Comparison of ENCODE assay signal across 14 mouse cellular contexts in the genomic region with DNA sequence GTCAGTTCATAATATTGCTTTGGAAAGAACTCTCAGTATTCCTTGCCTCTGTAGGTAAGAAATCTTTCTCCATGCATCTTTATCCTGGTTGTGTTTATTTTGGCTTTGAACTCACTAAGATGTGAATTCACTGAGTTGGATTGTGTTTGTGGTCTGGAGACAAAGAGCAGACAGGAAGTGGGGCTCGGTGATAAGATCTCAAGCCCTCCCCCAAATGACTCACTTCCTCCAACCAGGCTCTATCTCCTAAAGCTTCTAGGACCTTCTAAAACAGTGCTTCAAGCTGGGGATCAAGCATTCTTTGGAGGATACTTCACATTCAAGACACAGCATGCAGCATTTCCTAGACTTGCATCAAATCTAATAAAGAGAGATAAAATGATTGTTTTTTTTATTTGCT.
DNase-seq lines count a peak whose midpoint lies in the region; ATAC-seq and TF ChIP-seq lines count a peak whose summit lies in the region.
"Had no signal": no experiment of that assay in that cellular context is flagged by ENCODE, and none has a peak within 500 bp of the region (broad histone marks: within the 10 kb centered on the region; RNA-seq: fewer than 3 reads in every experiment).

No protein-coding gene starts in this region.

- no peak overlapping the region for H3ac ChIP-seq in C2C12 (ENCODE audit: control insufficient read depth, insufficient read length, low read depth)

- no peaks in the 10 kb centered on the region for H3K9me3 ChIP-seq in heart, embryonic 11.5 days (replicated peaks; ENCODE audit: control insufficient read depth, low read length)
- no peaks in the 10 kb centered on the region for H3K9me3 ChIP-seq in stomach, postnatal 0 days (ENCODE audit: control insufficient read depth, low read length)
- H3K9me3 ChIP-seq: intestine, embryonic 15.5 days had no signal

- H3K9ac ChIP-seq in heart, embryonic 11.5 days (ENCODE audit: low read depth, low read length) = no peak overlapping the region
- H3K9ac ChIP-seq in stomach, postnatal 0 days (ENCODE audit: low read length) = no peak overlapping the region
- H3K9ac ChIP-seq: intestine, embryonic 15.5 days; liver, embryonic 14.5 days had no signal

- no peak overlapping the region for H3K4me2 ChIP-seq in heart, embryonic 11.5 days
- H3K4me2 ChIP-seq in stomach, postnatal 0 days (replicated peaks; ENCODE audit: low read depth) = no peak overlapping the region
- H3K4me2 ChIP-seq: intestine, embryonic 15.5 days had no signal

- no peaks in the 10 kb centered on the region for H3K36me3 ChIP-seq in heart, embryonic 11.5 days (ENCODE audit: control insufficient read depth, insufficient read depth, low read length)
- H3K36me3 ChIP-seq in C2C12 (ENCODE audit: control insufficient read depth, insufficient read depth) = no peaks in the 10 kb centered on the region
- no peaks in the 10 kb centered on the region for H3K36me3 ChIP-seq in splenic B cell, adult 2 months (ENCODE audit: control insufficient read depth, insufficient read depth, low read length, poor library complexity, severe bottlenecking)
- H3K36me3 ChIP-seq in stomach, postnatal 0 days (ENCODE audit: control insufficient read depth, insufficient read depth, low read length) = no peaks in the 10 kb centered on the region
- H3K36me3 ChIP-seq: intestine, embryonic 15.5 days had no signal

- no peaks in the 10 kb centered on the region for H3K27me3 ChIP-seq in heart, embryonic 11.5 days (ENCODE audit: control insufficient read depth, insufficient read depth, low read length)
- no peaks in the 10 kb centered on the region for H3K27me3 ChIP-seq in C2C12 (ENCODE audit: control insufficient read depth, insufficient read depth, insufficient read length)
- no peaks in the 10 kb centered on the region for H3K27me3 ChIP-seq in splenic B cell, adult 2 months (ENCODE audit: control insufficient read depth, insufficient read depth, low read length, poor library complexity, severe bottlenecking)
- no peaks in the 10 kb centered on the region for H3K27me3 ChIP-seq in stomach, postnatal 0 days (ENCODE audit: control insufficient read depth, insufficient read depth, low read length)
- no peaks in the 10 kb centered on the region for H3K27me3 ChIP-seq in cerebellum, adult 2 months (ENCODE audit: control insufficient read depth, insufficient read depth, low read length)
- H3K27me3 ChIP-seq: intestine, embryonic 15.5 days had no signal

- WGBS in heart, embryonic 11.5 days (ENCODE audit: insufficient replicate concordance) = 70% methylated on average over 1 of the region's 1 CpGs
- WGBS in stomach, postnatal 0 days = 50% methylated on average over 1 of the region's 1 CpGs
- 90% methylated on average over 1 of the region's 1 CpGs for WGBS in cerebellum, adult 2 months

- no peak for TF ChIP-seq EP300 in stomach, postnatal 0 days (optimal IDR thresholded peaks at IDR 0.05)

- H3K4me1 ChIP-seq in heart, embryonic 11.5 days (ENCODE audit: control insufficient read depth, insufficient read depth, low read length) = no peaks in the 10 kb centered on the region
- no peaks in the 10 kb centered on the region for H3K4me1 ChIP-seq in stomach, postnatal 0 days (replicated peaks; ENCODE audit: control insufficient read depth, insufficient read depth)
- H3K4me1 ChIP-seq in cerebellum, adult 2 months (ENCODE audit: control insufficient read depth, insufficient read depth, low read length) = no peaks in the 10 kb centered on the region

- no peak for TF ChIP-seq CTCF in C2C12 (IDR thresholded peaks at IDR 0.05; ENCODE audit: control insufficient read depth, insufficient read depth, insufficient read length)
- no peak for TF ChIP-seq CTCF in stomach, postnatal 0 days (IDR thresholded peaks at IDR 0.05; ENCODE audit: low read depth)
- no peak for TF ChIP-seq CTCF in cerebellum, adult 2 months (IDR thresholded peaks at IDR 0.05; ENCODE audit: borderline replicate concordance, insufficient read depth, low read depth, low read length)

- H3K27ac ChIP-seq in heart, embryonic 11.5 days (ENCODE audit: low read depth, low read length) = no peak overlapping the region
- no peak overlapping the region for H3K27ac ChIP-seq in stomach, postnatal 0 days (replicated peaks)
- H3K27ac ChIP-seq in cerebellum, adult 2 months (ENCODE audit: insufficient read depth, low read length) = no peak overlapping the region
- H3K27ac ChIP-seq: heart, adult 2 months; intestine, embryonic 15.5 days; liver, embryonic 14.5 days had no signal

- no peaks in the 10 kb centered on the region for H3K79me2 ChIP-seq in C2C12 (ENCODE audit: control insufficient read depth, insufficient read depth)

- ATAC-seq in heart, embryonic 11.5 days (replicated peaks; ENCODE audit: insufficient number of reproducible peaks, low FRiP score, low TSS enrichment) = no peak
- ATAC-seq in common myeloid progenitor, adult 5-6 weeks (replicated peaks; ENCODE audit: low read depth, poor library complexity, severe bottlenecking) = peak; percentile 83
- no peak for ATAC-seq in stomach, postnatal 0 days (ENCODE audit: low FRiP score, low TSS enrichment)
- ATAC-seq: intestine, embryonic 15.5 days had no signal

- DNase-seq in heart, adult 8-10 months (ENCODE audit: low spot score) = peak; percentile 41
- DNase-seq in splenic B cell, adult 2 months (ENCODE audit: low read depth, low spot score) = peak; percentile 5
- no peak for DNase-seq in stomach, postnatal 0 days (ENCODE audit: low spot score)
- DNase-seq in layer of hippocampus, adult 9-10 months (ENCODE audit: low spot score) = no peak
- DNase-seq in cerebellum, adult 2 months = no peak
- DNase-seq: cerebellum, postnatal 25 days; midbrain, embryonic 14.5 days; spleen, adult 18-20 months had no signal

- no peak overlapping the region for H3K4me3 ChIP-seq in heart, embryonic 11.5 days (ENCODE audit: low read depth, low read length)
- no peak overlapping the region for H3K4me3 ChIP-seq in C2C12 (ENCODE audit: insufficient read depth, poor library complexity, severe bottlenecking)
- H3K4me3 ChIP-seq in stomach, postnatal 0 days (ENCODE audit: low read depth, low read length) = no peak overlapping the region
- H3K4me3 ChIP-seq in cerebellum, adult 2 months (replicated peaks; ENCODE audit: insufficient read depth, low read depth, low read length) = no peak overlapping the region
- H3K4me3 ChIP-seq: heart, adult 2 months; intestine, embryonic 15.5 days had no signal

- no peak for TF ChIP-seq POLR2A in cerebellum, adult 2 months (IDR thresholded peaks at IDR 0.05; ENCODE audit: borderline replicate concordance, insufficient read depth, low read length)

- H3K79me3 ChIP-seq in C2C12 (ENCODE audit: low read depth) = no peaks in the 10 kb centered on the region

TF ChIP-seq in C2C12, 6 proteins besides CTCF, POLR2A, EP300 and RAD21:
- TF ChIP-seq FOSL1 (IDR thresholded peaks at IDR 0.05; ENCODE audit: insufficient read depth, low read length, poor library complexity, severe bottlenecking) (peak; percentile 21), MYOD1 (IDR thresholded peaks at IDR 0.05; ENCODE audit: control insufficient read depth, insufficient read length, low read depth) (no peak)

Comparison
In these comparisons a context has a peak if more than half of its experiments do, and no peak if none do; other contexts are left out.
1. DNase-seq: peak in heart, adult 8-10 months (single experiment) and splenic B cell, adult 2 months (single experiment); none in stomach, postnatal 0 days (single experiment), layer of hippocampus, adult 9-10 months (single experiment) and cerebellum, adult 2 months (0 of 2).